25 mouse cellular contexts compared by ENCODE assay signal in genomic region chr7:144373059-144373458, GRCm38 (mm10).
"Had no signal": no experiment of that assay in that cellular context is flagged by ENCODE, and none has a peak within 500 bp of the region (broad histone marks: within the 10 kb centered on the region; RNA-seq: fewer than 3 reads in every experiment).

No protein-coding gene starts in this region.

- H3K4me1 ChIP-seq: heart, embryonic 13.5 days; heart, embryonic 15.5 days; limb, embryonic 12.5 days; liver, embryonic 13.5 days; liver, embryonic 15.5 days had no signal

- H3K4me3 ChIP-seq: heart, adult 2 months; heart, embryonic 13.5 days; heart, embryonic 15.5 days; hindbrain, embryonic 13.5 days; kidney, embryonic 15.5 days; left cerebral cortex, adult 2 months; limb, embryonic 10.5 days; limb, embryonic 12.5 days; liver, embryonic 13.5 days; liver, embryonic 15.5 days had no signal

- H3K9me3 ChIP-seq: heart, embryonic 15.5 days; hindbrain, embryonic 13.5 days; kidney, embryonic 15.5 days; limb, embryonic 12.5 days; liver, embryonic 13.5 days; liver, embryonic 15.5 days had no signal

- DNase-seq: gastrocnemius, postnatal 14 days; gastrocnemius, postnatal 36 days; heart, adult 11 months; heart, adult 2 months; heart, postnatal 14 days; heart, postnatal 36 days; kidney, adult 11 months; kidney, adult 2 months; kidney, adult 9 months; kidney, postnatal 14 days; kidney, postnatal 36 days; liver; liver, embryonic 13.5 days had no signal

- H3K27me3 ChIP-seq: heart, embryonic 13.5 days; heart, embryonic 15.5 days; hindbrain, embryonic 13.5 days; kidney, embryonic 15.5 days; limb, embryonic 12.5 days; liver, embryonic 13.5 days; liver, embryonic 15.5 days had no signal

- H3K9ac ChIP-seq: heart, embryonic 13.5 days; heart, embryonic 15.5 days; hindbrain, embryonic 13.5 days; kidney, embryonic 15.5 days; limb, embryonic 12.5 days; liver, embryonic 13.5 days; liver, embryonic 15.5 days had no signal

- H3K27ac ChIP-seq: heart, adult 2 months; heart, embryonic 13.5 days; heart, embryonic 15.5 days; hindbrain, embryonic 13.5 days; kidney, embryonic 15.5 days; kidney, postnatal 0 days; left cerebral cortex, adult 2 months; limb, embryonic 10.5 days; limb, embryonic 12.5 days; liver, embryonic 13.5 days; liver, embryonic 15.5 days had no signal

- H3K4me2 ChIP-seq: heart, embryonic 11.5 days; heart, embryonic 13.5 days; heart, embryonic 15.5 days; hindbrain, embryonic 13.5 days; kidney, embryonic 15.5 days; limb, embryonic 12.5 days; liver, embryonic 11.5 days; liver, embryonic 13.5 days; liver, embryonic 15.5 days had no signal

- ATAC-seq: intestine, embryonic 16.5 days had no signal

- H3K36me3 ChIP-seq: heart, embryonic 13.5 days; heart, embryonic 15.5 days; kidney, embryonic 15.5 days; limb, embryonic 10.5 days; limb, embryonic 12.5 days; liver, embryonic 13.5 days; liver, embryonic 15.5 days had no signal
